In genomic region chr14:37015894-37016293, GRCm38 (mm10) we compare ENCODE assay signal across 10 mouse cellular contexts. TPM values are rescaled to one million over a fixed set of nuclear protein-coding genes. Genes with fewer than 3 reads are reported as not detected.
DNase-seq lines count a peak whose midpoint lies in the region; ATAC-seq lines count a peak whose summit lies in the region.
"Had no signal": no experiment of that assay in that cellular context is flagged by ENCODE, and none has a peak within 500 bp of the region (broad histone marks: within the 10 kb centered on the region; RNA-seq: fewer than 3 reads in every experiment).

No protein-coding gene starts in this region.

- no peaks in the 10 kb centered on the region for H3K4me1 ChIP-seq in limb, embryonic 11.5 days (ENCODE audit: control insufficient read depth, insufficient read depth, low read length)

- H3K9me3 ChIP-seq in limb, embryonic 11.5 days (ENCODE audit: control insufficient read depth, low read length) = no peaks in the 10 kb centered on the region

- ATAC-seq in limb, embryonic 11.5 days (ENCODE audit: insufficient number of reproducible peaks, low FRiP score, low TSS enrichment, low read depth) = no peak

- WGBS in limb, embryonic 11.5 days = 24% methylated on average over 5 of the region's 5 CpGs

- no peak overlapping the region for H3K4me2 ChIP-seq in limb, embryonic 11.5 days (ENCODE audit: low read depth, severe bottlenecking)

- DNase-seq in kidney, postnatal 14 days = peak; percentile 35
- DNase-seq in kidney, adult 8-10 months = no peak
- DNase-seq in ES-CJ7 (ENCODE audit: low read depth, low spot score) (peak; percentile 17), ZHBTc4 (ENCODE audit: low read depth, low spot score) (peak; percentile 45)
- DNase-seq in limb, embryonic 11.5 days (ENCODE audit: low spot score) = peak; percentile 56
- no peak for DNase-seq in layer of hippocampus, postnatal 14 days (ENCODE audit: low spot score in 2 of 2)
- no peak for DNase-seq in thymus, postnatal 36 days
- DNase-seq: heart, postnatal 36 days had no signal

- H3K27ac ChIP-seq in limb, embryonic 11.5 days (replicated peaks; ENCODE audit: low read depth, low read length) = no peak overlapping the region

- no peaks in the 10 kb centered on the region for H3K27me3 ChIP-seq in limb, embryonic 11.5 days (ENCODE audit: control insufficient read depth, insufficient read depth, low read length)

- H3K4me3 ChIP-seq in limb, embryonic 11.5 days (ENCODE audit: low read depth, low read length) = no peak overlapping the region
- H3K4me3 ChIP-seq: erythroblast, embryonic 14.5 days had no signal

- H3K36me3 ChIP-seq in limb, embryonic 11.5 days (ENCODE audit: control insufficient read depth, insufficient read depth, low read length) = no peaks in the 10 kb centered on the region

- no peak overlapping the region for H3K9ac ChIP-seq in limb, embryonic 11.5 days (ENCODE audit: low read length)

RNA-seq across cellular contexts. Expression of gene Rgr, which starts 32.9 kb away (rescaled TPM):
- not detected in 2 replicates for polyA plus RNA-seq in limb, embryonic 11.5 days (2014; fragmentation: Nextera tagmentation; extraction: Ambion mirVana)
- not detected for total RNA-seq in layer of hippocampus, postnatal 14 days (2021)
- total RNA-seq: heart, postnatal 36 days; left cerebral cortex, postnatal 36 days had no signal
- polyA plus RNA-seq: erythroblast, embryonic 14.5 days had no signal

RNA-seq across cellular contexts. Expression of gene Lrit1, which starts 38.7 kb away (rescaled TPM):
- polyA plus RNA-seq in limb, embryonic 11.5 days (2014; fragmentation: Nextera tagmentation; extraction: Ambion mirVana) = not detected in 2 replicates
- total RNA-seq in layer of hippocampus, postnatal 14 days (2021) = not detected
- total RNA-seq: heart, postnatal 36 days; left cerebral cortex, postnatal 36 days had no signal
- polyA plus RNA-seq: erythroblast, embryonic 14.5 days had no signal

RNA-seq across cellular contexts. Expression of gene Ccser2, which starts 47.3 kb away (rescaled TPM):
- polyA plus RNA-seq in limb, embryonic 11.5 days (2014; fragmentation: Nextera tagmentation; extraction: Ambion mirVana) = 28.6 and 29.7 TPM in 2 replicates
- total RNA-seq in layer of hippocampus, postnatal 14 days (2021) = 10 to 100 TPM; 88.7 to 93.3 TPM

RNA-seq across cellular contexts. Expression of gene Lrit2, which starts 51.8 kb away (rescaled TPM):
- not detected in 2 replicates for polyA plus RNA-seq in limb, embryonic 11.5 days (2014; fragmentation: Nextera tagmentation; extraction: Ambion mirVana)
- total RNA-seq in layer of hippocampus, postnatal 14 days (2021) = not detected
- total RNA-seq: heart, postnatal 36 days; left cerebral cortex, postnatal 36 days had no signal
- polyA plus RNA-seq: erythroblast, embryonic 14.5 days had no signal

Comparison
In these comparisons a context has a peak if more than half of its experiments do, and no peak if none do; other contexts are left out.
1. DNase-seq: peak in kidney, postnatal 14 days (single experiment), ES-CJ7 (single experiment), ZHBTc4 (single experiment) and limb, embryonic 11.5 days (single experiment); none in kidney, adult 8-10 months (0 of 2), layer of hippocampus, postnatal 14 days (0 of 2) and thymus, postnatal 36 days (0 of 2).